Mouse (Mus musculus) cerebral cortex, adult 2 months (tissue): ENCODE measurements around the gene Itgb7.

Source experiments
- WGBS: fragments of 180-500 bp; shearing (Covaris S2); methylation state at CpG from one replicate; pipeline ENCODE4 v1.1.7; 2018; 5-methylcytosine and 5-hydroxymethylcytosine counted together

Gene Itgb7

GRCm38 (mm10) chr15:102225619-102226018 lies 6.1 kb downstream of the Itgb7 start:
- WGBS, result 84% methylated on average over 6 of the region's 6 CpGs

- WGBS, result 22% methylated on average over 21 of the region's 21 CpGs
Observed at GRCm38 (mm10) chr15:102224992-102225617, 6.6 kb downstream of the Itgb7 start.

- WGBS, result 4% methylated on average over 43 of the region's 43 CpGs
Observed at GRCm38 (mm10) chr15:102224186-102224991, 7.4 kb downstream of the Itgb7 start.

- WGBS, result 33% methylated on average over 10 of the region's 10 CpGs
Observed at GRCm38 (mm10) chr15:102222386-102222785, 9.4 kb downstream of the Itgb7 start.

- 45% methylated on average over 7 of the region's 7 CpGs for WGBS
Observed at GRCm38 (mm10) chr15:102217325-102217724, 14.4 kb downstream of the Itgb7 start.

- 82% methylated on average over 16 of the region's 16 CpGs for WGBS
Observed at GRCm38 (mm10) chr15:102216459-102217228, 15.1 kb downstream of the Itgb7 start.

GRCm38 (mm10) chr15:102215624-102216023 lies 16.1 kb downstream of the Itgb7 start:
- WGBS, result 84% methylated on average over 6 of the region's 6 CpGs

GRCm38 (mm10) chr15:102214132-102214531 lies 17.6 kb downstream of the Itgb7 start:
- WGBS, result 61% methylated on average over 2 of the region's 2 CpGs

GRCm38 (mm10) chr15:102211895-102212294 lies 19.8 kb downstream of the Itgb7 start:
- WGBS, result 77% methylated on average over 6 of the region's 6 CpGs

- WGBS, result 90% methylated on average over 4 of the region's 4 CpGs
Observed at GRCm38 (mm10) chr15:102210816-102211215, 20.9 kb downstream of the Itgb7 start.

- WGBS, result 90% methylated on average over 8 of the region's 8 CpGs
Observed at GRCm38 (mm10) chr15:102209114-102209513, 22.6 kb downstream of the Itgb7 start.

- WGBS, result 83% methylated on average over 9 of the region's 9 CpGs
Observed at GRCm38 (mm10) chr15:102208092-102208561, 23.6 kb downstream of the Itgb7 start.

- 53% methylated on average over 3 of the region's 3 CpGs for WGBS
Observed at GRCm38 (mm10) chr15:102207351-102207750, 24.4 kb downstream of the Itgb7 start.

GRCm38 (mm10) chr15:102205779-102206178 lies 26.0 kb downstream of the Itgb7 start:
- WGBS, result 14% methylated on average over 8 of the region's 8 CpGs

- WGBS, result 27% methylated on average over 19 of the region's 19 CpGs
Observed at GRCm38 (mm10) chr15:102204674-102205505, 26.9 kb downstream of the Itgb7 start, which contains the start of gene Csad. Gene Csad, minus strand, starts transcription at chr15:102204724.

- WGBS, result 2% methylated on average over 29 of the region's 72 CpGs
Observed at GRCm38 (mm10) chr15:102203835-102204381, 27.8 kb downstream of the Itgb7 start.

GRCm38 (mm10) chr15:102202971-102203834 lies 28.5 kb downstream of the Itgb7 start, which contains the start of gene Zfp740:
Gene Zfp740, plus strand, starts transcription at chr15:102203249.
- WGBS, result under 1% methylated on average over 61 of the region's 68 CpGs

GRCm38 (mm10) chr15:102198841-102199240 lies 32.9 kb downstream of the Itgb7 start:
- WGBS, result 78% methylated on average over 4 of the region's 4 CpGs

GRCm38 (mm10) chr15:102195373-102195772 lies 36.4 kb downstream of the Itgb7 start:
- 73% methylated on average over 4 of the region's 4 CpGs for WGBS

- WGBS, result 64% methylated on average over 4 of the region's 4 CpGs
Observed at GRCm38 (mm10) chr15:102194439-102194838, 37.3 kb downstream of the Itgb7 start.
